ENCODE assay signal across 29 mouse cellular contexts in genomic region chr9:74982193-74982592, GRCm38 (mm10). TPM values are rescaled to one million over a fixed set of nuclear protein-coding genes. Genes with fewer than 3 reads are reported as not detected.
DNase-seq lines count a peak whose midpoint lies in the region; ATAC-seq lines count a peak whose summit lies in the region.
"Had no signal": no experiment of that assay in that cellular context is flagged by ENCODE, and none has a peak within 500 bp of the region (broad histone marks: within the 10 kb centered on the region; RNA-seq: fewer than 3 reads in every experiment).

No protein-coding gene starts in this region.

- 0 out of 2 replicates have a peak overlapping the region, but pooled peaks have one; percentile 11 for H3K4me2 ChIP-seq in heart, embryonic 14.5 days (ENCODE audit: low read length)
- H3K4me2 ChIP-seq in limb, embryonic 15.5 days: no peak overlapping the region
- H3K4me2 ChIP-seq: forebrain, embryonic 13.5 days; hindbrain, embryonic 12.5 days; limb, embryonic 13.5 days; liver, embryonic 12.5 days; midbrain, embryonic 12.5 days; neural tube, embryonic 12.5 days had no signal

- intact Hi-C loops in heart, postnatal 10 days (cut with DNase I): no loop called here

- H3K4me3 ChIP-seq in heart, embryonic 14.5 days (ENCODE audit: control insufficient read depth in 1 of 2, insufficient read depth in 1 of 2, low read depth in 1 of 2, low read length in 2 of 2): no peak overlapping the region
- H3K4me3 ChIP-seq in limb, embryonic 15.5 days: no peak overlapping the region
- no peak overlapping the region for H3K4me3 ChIP-seq in limb, embryonic 10.5 days
- H3K4me3 ChIP-seq: forebrain, embryonic 13.5 days; hindbrain, embryonic 12.5 days; limb, embryonic 13.5 days; liver, embryonic 12.5 days; midbrain, embryonic 12.5 days; myocyte; neural tube, embryonic 12.5 days had no signal

- DNase-seq in frontal cortex, postnatal 25 days (ENCODE audit: low spot score in 2 of 2): no peak
- no peak for DNase-seq in heart, postnatal 10 days
- no peak for DNase-seq in limb, embryonic 10.5 days (ENCODE audit: low spot score)
- no peak for DNase-seq in layer of hippocampus, postnatal 36 days
- DNase-seq: adrenal gland, adult 8-10 months; gastrocnemius, postnatal 36 days; heart, postnatal 36 days; kidney, adult 8-10 months; kidney, postnatal 4 days; lung, adult 18-20 months; lung, postnatal 4 days; right cerebral cortex, adult 18-20 months; spleen, adult 18-20 months; thymus, postnatal 25 days had no signal

- H3K9ac ChIP-seq in heart, embryonic 14.5 days (ENCODE audit: low read length): peak overlapping the region; percentile 46; the same call in 1 of the 2 replicates
- no peak overlapping the region for H3K9ac ChIP-seq in limb, embryonic 15.5 days
- H3K9ac ChIP-seq: forebrain, embryonic 13.5 days; hindbrain, embryonic 12.5 days; limb, embryonic 13.5 days; liver, embryonic 12.5 days; midbrain, embryonic 12.5 days; neural tube, embryonic 12.5 days had no signal

- ATAC-seq in frontal cortex, adult (ENCODE audit: low TSS enrichment): peak; percentile 55
- no peak for ATAC-seq in heart, embryonic 14.5 days (ENCODE audit: insufficient number of reproducible peaks, insufficient read depth, low FRiP score, low read depth)
- no peak for ATAC-seq in limb, embryonic 15.5 days (ENCODE audit: insufficient number of reproducible peaks, low FRiP score, low TSS enrichment, low read depth)
- ATAC-seq: forebrain, embryonic 13.5 days; intestine, embryonic 16.5 days; liver, embryonic 12.5 days; lung, postnatal 0 days had no signal

- peaks cover 12 to 33% of the 10 kb centered on the region in 2 experiments for H3K4me1 ChIP-seq in heart, embryonic 14.5 days (ENCODE audit: control insufficient read depth in 2 of 2, insufficient read depth in 2 of 2, low read length in 2 of 2)
- H3K4me1 ChIP-seq in limb, embryonic 15.5 days: 0 out of 2 replicates have a peak, but pooled peaks cover 8% of the 10 kb centered on the region
- peaks cover 22% of the 10 kb centered on the region for H3K4me1 ChIP-seq in limb, embryonic 10.5 days

- no peaks in the 10 kb centered on the region for H3K36me3 ChIP-seq in heart, embryonic 14.5 days (ENCODE audit: control insufficient read depth, insufficient read depth, low read length)
- H3K36me3 ChIP-seq in limb, embryonic 15.5 days: no peaks in the 10 kb centered on the region
- no peaks in the 10 kb centered on the region for H3K36me3 ChIP-seq in limb, embryonic 10.5 days
- H3K36me3 ChIP-seq: G1E; hindbrain, embryonic 12.5 days; limb, embryonic 13.5 days; liver, embryonic 12.5 days; midbrain, embryonic 12.5 days; neural tube, embryonic 12.5 days had no signal

- no peaks in the 10 kb centered on the region for H3K9me3 ChIP-seq in heart, embryonic 14.5 days (ENCODE audit: control insufficient read depth, low read length)
- H3K9me3 ChIP-seq in limb, embryonic 15.5 days: no peaks in the 10 kb centered on the region
- H3K9me3 ChIP-seq in limb, embryonic 10.5 days (replicated peaks): no peaks in the 10 kb centered on the region
- H3K9me3 ChIP-seq: forebrain, embryonic 13.5 days; G1E; hindbrain, embryonic 12.5 days; limb, embryonic 13.5 days; liver, embryonic 12.5 days; megakaryocyte, embryonic 14.5 days; midbrain, embryonic 12.5 days; neural tube, embryonic 12.5 days had no signal

- no peaks in the 10 kb centered on the region for H3K27me3 ChIP-seq in heart, embryonic 14.5 days (ENCODE audit: control insufficient read depth, insufficient read depth, low read length)
- no peaks in the 10 kb centered on the region for H3K27me3 ChIP-seq in limb, embryonic 15.5 days
- H3K27me3 ChIP-seq in limb, embryonic 10.5 days (ENCODE audit: low read depth, poor library complexity, severe bottlenecking): no peaks in the 10 kb centered on the region
- H3K27me3 ChIP-seq: forebrain, embryonic 13.5 days; hindbrain, embryonic 12.5 days; limb, embryonic 13.5 days; liver, embryonic 12.5 days; megakaryocyte, embryonic 14.5 days; midbrain, embryonic 12.5 days; neural tube, embryonic 12.5 days had no signal

- H3K27ac ChIP-seq in heart, embryonic 14.5 days (replicated peaks in 1 of 2; ENCODE audit: control insufficient read depth in 1 of 2, insufficient read depth in 1 of 2, low read depth in 2 of 2, low read length in 2 of 2): peak overlapping the region in 1 of 2 experiments; percentile 1; a peak in 1 of 4 replicates
- H3K27ac ChIP-seq in limb, embryonic 15.5 days: 0 out of 2 replicates have a peak overlapping the region, but pooled peaks have one; percentile 11
- no peak overlapping the region for H3K27ac ChIP-seq in limb, embryonic 10.5 days
- H3K27ac ChIP-seq: forebrain, embryonic 13.5 days; hindbrain, embryonic 12.5 days; kidney, postnatal 0 days; limb, embryonic 13.5 days; liver, embryonic 12.5 days; neural tube, embryonic 12.5 days had no signal

- WGBS in heart, embryonic 14.5 days: 60% methylated on average over 8 of the region's 8 CpGs
- 75% methylated on average over 8 of the region's 8 CpGs for WGBS in limb, embryonic 15.5 days
- 84% methylated on average over 8 of the region's 8 CpGs for WGBS in limb, embryonic 10.5 days

RNA-seq across cellular contexts. Expression of gene Fam214a, which starts 29.5 kb away (rescaled TPM):
- 14.3 and 15.4 TPM in 2 replicates for polyA plus RNA-seq in heart, embryonic 14.5 days (2014; fragmentation: Nextera tagmentation; extraction: Ambion mirVana)
- total RNA-seq in heart, postnatal 10 days (2021): 10 to 100 TPM; 25.9 to 26.5 TPM
- 11.1 and 11.3 TPM in 2 replicates for polyA plus RNA-seq in limb, embryonic 15.5 days (2015; fragmentation: Nextera tagmentation; extraction: Ambion mirVana)
- polyA plus RNA-seq in limb, embryonic 10.5 days (2016; fragmentation: Nextera tagmentation; extraction: Ambion mirVana): 4.0 and 6.4 TPM in 2 replicates
- total RNA-seq in layer of hippocampus, postnatal 36 days (2021): 10 to 100 TPM; 42.2 to 47.4 TPM

RNA-seq across cellular contexts. Expression of gene Arpp19, which starts 55.2 kb away (rescaled TPM):
- polyA plus RNA-seq in heart, embryonic 14.5 days (2014; fragmentation: Nextera tagmentation; extraction: Ambion mirVana): 211 and 219 TPM in 2 replicates
- 100 to 1,000 TPM; 157 to 163 TPM for total RNA-seq in heart, postnatal 10 days (2021)
- 255 and 269 TPM in 2 replicates for polyA plus RNA-seq in limb, embryonic 15.5 days (2015; fragmentation: Nextera tagmentation; extraction: Ambion mirVana)
- polyA plus RNA-seq in limb, embryonic 10.5 days (2016; fragmentation: Nextera tagmentation; extraction: Ambion mirVana): 364 and 386 TPM in 2 replicates
- 100 to 1,000 TPM; 173 to 178 TPM for total RNA-seq in layer of hippocampus, postnatal 36 days (2021)
